Mouse (Mus musculus) lung, postnatal 36 days (tissue): ENCODE data around the gene Klhl4.
A peak's percentile ranks its signal among the peaks of the same experiment; 100 is the strongest.

Source experiments
- DNase-seq: peaks from one replicate; pipeline ENCODE4 v3.0.0; 2022; ENCODE audit warnings: mixed read lengths

The Klhl4 gene

DNA sequence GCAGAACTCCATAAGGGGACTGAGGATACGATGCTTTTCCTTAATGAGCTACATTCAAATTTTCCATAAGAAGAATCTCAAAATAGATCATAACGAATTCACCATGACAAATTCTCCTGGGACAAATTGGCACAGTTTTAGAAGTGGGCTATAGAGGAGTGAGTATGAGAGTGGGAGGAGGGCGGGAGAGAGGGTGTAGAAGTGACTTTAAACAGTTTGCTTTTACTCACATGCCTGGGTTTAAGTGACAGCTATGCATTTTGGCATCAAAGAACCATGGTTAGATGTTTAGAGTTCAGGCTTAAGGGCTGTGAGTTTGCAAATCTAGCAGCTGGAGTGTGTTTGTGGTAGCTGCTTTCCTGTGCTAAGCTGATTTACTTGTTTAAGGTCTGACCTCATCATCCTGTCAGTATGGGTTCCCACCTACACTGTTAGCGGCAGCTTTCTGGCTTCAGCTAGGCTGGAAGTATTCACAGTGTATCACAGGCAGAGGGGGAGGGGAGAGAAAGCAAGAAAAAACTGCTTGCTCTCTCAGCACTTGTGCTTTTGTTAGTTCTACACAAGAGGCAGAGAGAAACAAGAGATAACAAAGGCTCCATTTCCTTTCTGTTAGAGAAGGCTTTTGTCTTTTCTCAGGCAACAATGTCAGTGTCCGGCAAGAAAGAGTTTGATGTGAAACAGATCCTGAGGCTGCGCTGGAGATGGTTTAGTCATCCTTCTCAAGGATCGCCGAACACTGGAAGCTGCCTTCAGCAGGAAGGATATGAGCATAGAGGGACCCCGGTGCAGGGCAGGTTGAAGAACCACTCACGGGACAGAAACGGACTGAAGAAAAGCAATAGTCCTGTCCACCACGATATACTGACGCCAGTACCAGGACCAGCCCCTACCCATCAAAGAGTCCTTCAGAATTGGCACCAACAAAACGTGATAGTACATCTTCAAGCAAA is at the start of gene Klhl4:
Gene Klhl4, plus strand, starts transcription at position 552 of the 950 bp plus-strand sequence.
- no peak for DNase-seq

- DNase-seq = no peak
Measured at GRCm38 (mm10) chrX:114484153-114484552, 10.0 kb downstream of the Klhl4 start.

DNA sequence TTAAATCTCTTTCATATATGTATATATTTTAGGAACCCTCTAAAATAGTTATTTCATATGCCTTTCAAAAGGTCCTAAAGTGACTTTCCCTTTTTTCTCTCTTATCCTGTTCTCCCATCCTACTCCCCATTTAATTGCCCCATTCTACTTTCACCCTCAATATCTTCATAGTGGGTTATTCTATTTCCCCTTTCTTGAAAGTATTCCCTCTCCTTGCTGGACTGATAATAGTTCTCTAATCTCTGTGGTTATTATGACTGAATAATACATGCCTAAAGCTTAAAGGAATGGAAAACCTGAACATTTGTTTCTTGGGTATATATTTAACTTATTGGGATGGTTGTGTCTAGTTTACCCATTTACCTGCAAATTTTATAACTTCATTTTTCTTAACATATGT is 12.6 kb downstream of the Klhl4 start:
- no peak for DNase-seq

GRCm38 (mm10) chrX:114558141-114558540 is 84.0 kb downstream of the Klhl4 start:
- peak; percentile 16 for DNase-seq

DNA sequence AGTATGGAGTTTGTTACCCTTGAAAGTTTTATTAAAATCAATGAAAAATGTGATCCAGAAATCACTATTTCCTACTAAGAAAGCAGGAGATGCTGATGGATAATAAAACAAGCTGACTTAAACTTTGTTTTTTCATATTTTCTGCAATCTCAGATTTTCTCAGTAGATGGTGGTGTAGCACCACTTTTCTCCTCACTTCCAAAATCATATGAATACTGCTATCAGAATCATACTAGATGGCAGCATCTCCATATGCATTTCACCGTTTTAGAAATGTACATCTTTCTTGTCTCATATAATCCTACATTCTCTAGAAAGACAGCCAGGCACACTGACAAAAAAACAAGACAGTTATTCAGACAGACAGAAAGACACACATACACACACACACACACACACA is 108.2 kb downstream of the Klhl4 start:
- DNase-seq = no peak
